Mouse (Mus musculus) MEL (cell line): ENCODE results near the gene Zfp553. TPM values are rescaled to one million over a fixed set of nuclear protein-coding genes. Genes with fewer than 3 reads are reported as not detected.

Experiments
- DNase-seq: peaks from one replicate; pipeline ENCODE4 v3.0.0; 2011; ENCODE audit warnings: low read depth, low spot score
- H3K27ac ChIP-seq: 2 replicates; pipeline ENCODE4 v1.5.1; 2012; ENCODE audit warnings: low read depth, mild to moderate bottlenecking, control low read depth, low read length, moderate library complexity; ENCODE audit not compliant: control insufficient read depth
- H3K27me3 ChIP-seq, 2 experiments: fragments of 150-350 bp in 1 of 2; sonication (generic) in 1 of 2; 2 replicates each; pipeline ENCODE4 v1.6.1; 2012; ENCODE audit warnings: low read length in 2 of 2, mild to moderate bottlenecking in 2 of 2, improper control_type of control experiment in 1 of 2, moderate library complexity in 1 of 2; ENCODE audit not compliant: insufficient read depth in 2 of 2, control insufficient read depth in 1 of 2
- H3K36me3 ChIP-seq, 2 experiments: 2 replicates each; pipeline ENCODE4 v1.6.1; 2012 to 2014; ENCODE audit warnings: low read length in 2 of 2, improper control_type of control experiment in 1 of 2, inconsistent platforms in 1 of 2, mild to moderate bottlenecking in 1 of 2; ENCODE audit not compliant: insufficient read depth in 2 of 2, control insufficient read depth in 1 of 2
- H3K4me1 ChIP-seq, 2 experiments: fragments of 150-350 bp in 1 of 2; sonication (generic) in 1 of 2; 2 replicates each; pipeline ENCODE4 v1.6.1; 2012; ENCODE audit warnings: low read length in 2 of 2, improper control_type of control experiment in 1 of 2, mild to moderate bottlenecking in 1 of 2; ENCODE audit not compliant: insufficient read depth in 2 of 2, control insufficient read depth in 1 of 2
- H3K4me3 ChIP-seq, 2 experiments: fragments of 150-350 bp in 1 of 2; sonication (generic) in 1 of 2; 2 replicates each; pipeline ENCODE4 v1.5.1; 2012; ENCODE audit warnings: low read depth in 2 of 2, low read length in 2 of 2, mild to moderate bottlenecking in 2 of 2, moderate library complexity in 2 of 2, control low read depth in 1 of 2, improper control_type of control experiment in 1 of 2; ENCODE audit not compliant: control insufficient read depth in 1 of 2, insufficient read depth in 1 of 2
- H3K79me2 ChIP-seq: 2 replicates; pipeline ENCODE4 v1.6.1; 2012; ENCODE audit warnings: mild to moderate bottlenecking, low read length, moderate library complexity; ENCODE audit not compliant: control insufficient read depth, poor library complexity, insufficient read depth
- H3K9ac ChIP-seq: 2 replicates; pipeline ENCODE4 v1.6.1; 2012; ENCODE audit warnings: low read depth, mild to moderate bottlenecking, control low read depth, low read length, moderate library complexity; ENCODE audit not compliant: control insufficient read depth, poor library complexity, severe bottlenecking
- H3K9me3 ChIP-seq: fragments of 150-350 bp; sonication (generic); replicated peaks from 2 replicates; pipeline ENCODE4 v1.6.1; 2012; ENCODE audit warnings: mild to moderate bottlenecking, low read length, improper control_type of control experiment, moderate library complexity; ENCODE audit not compliant: insufficient read depth
- CHD1 ChIP-seq: IDR thresholded peaks from 2 replicates; pipeline ENCODE4 v1.6.1; 2012; ENCODE audit warnings: low read depth, mild to moderate bottlenecking, inconsistent platforms, low read length, improper control_type of control experiment
- CHD2 ChIP-seq: IDR thresholded peaks from 2 replicates; pipeline ENCODE4 v1.6.1; 2011; ENCODE audit warnings: low read length, improper control_type of control experiment
- CTCF ChIP-seq, 3 experiments: IDR thresholded peaks in 2 of 3; conservative IDR thresholded peaks in 1 of 3; 2 replicates each; pipeline ENCODE4 v1.5.1; 2011 to 2012; ENCODE audit warnings: low read length in 3 of 3, low read depth in 2 of 3, mild to moderate bottlenecking in 2 of 3, improper control_type of control experiment in 1 of 3, inconsistent platforms in 1 of 3, mixed read lengths in 1 of 3, moderate library complexity in 1 of 3; ENCODE audit not compliant: control insufficient read depth in 1 of 3, insufficient read depth in 1 of 3, poor library complexity in 1 of 3, severe bottlenecking in 1 of 3
- E2F4 ChIP-seq: IDR thresholded peaks from 2 replicates; pipeline ENCODE4 v1.6.1; 2011; ENCODE audit warnings: low read depth, low read length, improper control_type of control experiment, borderline replicate concordance
- EP300 ChIP-seq, 2 experiments: IDR thresholded peaks; 2 replicates each; pipeline ENCODE4 v1.6.1; 2011; ENCODE audit warnings: improper control_type of control experiment in 2 of 2, low read length in 2 of 2, low read depth in 1 of 2, mild to moderate bottlenecking in 1 of 2
- GABPA ChIP-seq: IDR thresholded peaks from 2 replicates; pipeline ENCODE4 v1.6.1; 2012; ENCODE audit warnings: low read depth, mild to moderate bottlenecking, inconsistent platforms, low read length, improper control_type of control experiment, moderate library complexity
- HCFC1 ChIP-seq: IDR thresholded peaks from 2 replicates; pipeline ENCODE4 v1.6.1; 2012; ENCODE audit warnings: low read depth, mild to moderate bottlenecking, inconsistent platforms, low read length, improper control_type of control experiment, moderate library complexity
- MEF2A ChIP-seq: IDR thresholded peaks from 2 replicates; pipeline ENCODE4 v1.6.1; 2014; ENCODE audit warnings: low read depth, mild to moderate bottlenecking, inconsistent platforms, low read length, improper control_type of control experiment; ENCODE audit not compliant: poor library complexity, insufficient replicate concordance, severe bottlenecking; ENCODE audit errors: extremely low read depth
- MXI1 ChIP-seq: IDR thresholded peaks from 2 replicates; pipeline ENCODE4 v1.6.1; 2011; ENCODE audit warnings: mild to moderate bottlenecking, low read depth, low read length, improper control_type of control experiment
- MYC ChIP-seq: IDR thresholded peaks from 2 replicates; pipeline ENCODE4 v1.6.1; 2011; ENCODE audit warnings: low read depth, mild to moderate bottlenecking, low read length, improper control_type of control experiment, moderate library complexity
- POLR2A ChIP-seq, 2 experiments: IDR thresholded peaks; 2 replicates each; pipeline ENCODE4 v1.6.1; 2011 to 2012; ENCODE audit warnings: low read length in 2 of 2, mild to moderate bottlenecking in 2 of 2, control low read depth in 1 of 2, improper control_type of control experiment in 1 of 2, low read depth in 1 of 2, moderate library complexity in 1 of 2; ENCODE audit not compliant: control insufficient read depth in 1 of 2, insufficient read depth in 1 of 2, poor library complexity in 1 of 2
- POLR2AphosphoS2 ChIP-seq: IDR thresholded peaks from 2 replicates; pipeline ENCODE4 v1.6.1; 2011; ENCODE audit warnings: low read length, improper control_type of control experiment
- POLR2AphosphoS5 ChIP-seq: IDR thresholded peaks from 2 replicates; pipeline ENCODE4 v1.6.1; 2012; ENCODE audit warnings: low read depth, borderline replicate concordance, mild to moderate bottlenecking, inconsistent platforms, low read length, moderate library complexity, mixed read lengths
- SIN3A ChIP-seq: IDR thresholded peaks from 2 replicates; pipeline ENCODE4 v1.6.1; 2012; ENCODE audit warnings: low read length, improper control_type of control experiment, inconsistent platforms
- SMC3 ChIP-seq: IDR thresholded peaks from 2 replicates; pipeline ENCODE4 v1.6.1; 2011; ENCODE audit warnings: low read depth, low read length, improper control_type of control experiment
- TBP ChIP-seq: IDR thresholded peaks from 2 replicates; pipeline ENCODE4 v1.8.0; 2011; ENCODE audit warnings: low read depth, low read length, improper control_type of control experiment
- TCF12 ChIP-seq: IDR thresholded peaks from 2 replicates; pipeline ENCODE4 v1.6.1; 2014; ENCODE audit warnings: low read depth, mild to moderate bottlenecking, inconsistent platforms, low read length, improper control_type of control experiment, moderate library complexity
- UBTF ChIP-seq: IDR thresholded peaks from 2 replicates; pipeline ENCODE4 v1.6.1; 2012; ENCODE audit warnings: low read depth, mild to moderate bottlenecking, inconsistent platforms, low read length, improper control_type of control experiment, moderate library complexity, borderline replicate concordance; ENCODE audit not compliant: insufficient read depth
- USF2 ChIP-seq, 2 experiments: IDR thresholded peaks; 2 replicates each; pipeline ENCODE4 v1.6.1; 2011 to 2012; ENCODE audit warnings: improper control_type of control experiment in 2 of 2, low read length in 2 of 2, borderline replicate concordance in 1 of 2, inconsistent platforms in 1 of 2, low read depth in 1 of 2, mild to moderate bottlenecking in 1 of 2; ENCODE audit not compliant: insufficient read depth in 1 of 2
- ZC3H11A ChIP-seq: IDR thresholded peaks from 2 replicates; pipeline ENCODE4 v1.6.1; 2012; ENCODE audit warnings: low read depth, mild to moderate bottlenecking, inconsistent platforms, low read length, improper control_type of control experiment
- ZKSCAN1 ChIP-seq: IDR thresholded peaks from 2 replicates; pipeline ENCODE4 v1.6.1; 2012; ENCODE audit warnings: low read depth, mild to moderate bottlenecking, inconsistent platforms, low read length, improper control_type of control experiment, moderate library complexity
- polyA plus RNA-seq, 2 experiments: library from polyadenylated mRNA; stranded (reverse) in 1 of 2; unstranded in 1 of 2; fragments of >175 nt in 1 of 2; fragments of >200 nt in 1 of 2; gene quantifications; 2 replicates each; pipeline versions ENCODE4 v1.2.1 to v1.2.4; 2012; ENCODE audit warnings: low replicate concordance in 2 of 2, low read depth in 1 of 2; ENCODE audit not compliant: insufficient read length in 2 of 2, insufficient read depth in 1 of 2, missing spikeins in 1 of 2
- total RNA-seq: library from RNA; depleted of rRNA; stranded (reverse); fragments of 300-350 nt; gene quantifications from 2 replicates; pipeline ENCODE4 v1.2.3, GENCODE M21; 2012

Zfp553 gene
- total and polyA plus RNA-seq, 3 experiments = 14.6 to 19.0 TPM; not detected in 1

GRCm38 (mm10) chr7:127220440-127220839, 12.4 kb upstream of the Zfp553 start:
- H3K9ac ChIP-seq = no peak overlapping the region
- no peaks in the 10 kb centered on the region for H3K27me3 ChIP-seq
- TF ChIP-seq CHD1 (no peak), UBTF (no peak), ZC3H11A (no peak), MEF2A (no peak), ZKSCAN1 (no peak), TBP (no peak), TCF12 (no peak), CHD2 (no peak), EP300 (IDR thresholded peaks at IDR 0.05; ENCODE audit: low read depth in 1 of 2, low read length in 2 of 2) (no peak), HCFC1 (no peak), POLR2AphosphoS5 (no peak), USF2 (IDR thresholded peaks at IDR 0.05; ENCODE audit: borderline replicate concordance in 1 of 2, insufficient read depth in 1 of 2, low read depth in 1 of 2, low read length in 2 of 2) (no peak), POLR2AphosphoS2 (no peak), SIN3A (no peak), E2F4 (no peak), CTCF (IDR thresholded peaks at IDR 0.05 in 2 of 3, conservative IDR thresholded peaks at IDR 0.05 in 1 of 3; ENCODE audit: control insufficient read depth in 1 of 3, insufficient read depth in 1 of 3, low read depth in 2 of 3, low read length in 3 of 3, poor library complexity in 1 of 3, severe bottlenecking in 1 of 3) (no peak), SMC3 (no peak), GABPA (no peak), MXI1 (no peak)
- H3K4me1 ChIP-seq = peaks cover 26 to 45% of the 10 kb centered on the region in 2 experiments
- peaks cover 3% of the 10 kb centered on the region for H3K79me2 ChIP-seq
- no peak for DNase-seq
- H3K9me3 ChIP-seq = no peaks in the 10 kb centered on the region
- peaks cover 0 to 24% of the 10 kb centered on the region in 2 experiments; a peak in 2 of 4 replicates for H3K36me3 ChIP-seq
- H3K27ac ChIP-seq = no peak overlapping the region
- no peak overlapping the region for H3K4me3 ChIP-seq

GRCm38 (mm10) chr7:127223106-127223505, 9.8 kb upstream of the Zfp553 start:
- Histone ChIP-seq H3K36me3 (peaks cover 0 to 19% of the 10 kb centered on the region in 2 experiments; a peak in 2 of 4 replicates), H3K27ac (no peak overlapping the region), H3K4me1 (peaks cover 20 to 32% of the 10 kb centered on the region in 2 experiments)

More at GRCm38 (mm10) chr7:127223106-127223505, 9.8 kb upstream of the Zfp553 start:
- TF ChIP-seq TCF12 = no peak
- no peak for TF ChIP-seq SMC3
- no peak for TF ChIP-seq POLR2A (IDR thresholded peaks at IDR 0.05; ENCODE audit: control insufficient read depth in 1 of 2, insufficient read depth in 1 of 2, low read depth in 1 of 2, low read length in 2 of 2, poor library complexity in 1 of 2)
- no peak for TF ChIP-seq MYC
- TF ChIP-seq EP300 (IDR thresholded peaks at IDR 0.05; ENCODE audit: low read depth in 1 of 2, low read length in 2 of 2) = no peak
- H3K9me3 ChIP-seq = no peaks in the 10 kb centered on the region
- H3K27me3 ChIP-seq = no peaks in the 10 kb centered on the region
- H3K79me2 ChIP-seq = peaks cover 1% of the 10 kb centered on the region; the same call in 1 of the 2 replicates
- DNase-seq = no peak
- no peak overlapping the region for H3K9ac ChIP-seq
- H3K4me3 ChIP-seq = no peak overlapping the region
